Mouse (Mus musculus) midbrain, embryonic 15.5 days (tissue): ENCODE data around the gene Kynu. TPM values are rescaled to one million over a fixed set of nuclear protein-coding genes. Genes with fewer than 3 reads are reported as not detected.

ENCODE experiments used
- polyA plus RNA-seq: library from polyadenylated mRNA; unstranded; fragments of >200 nt; fragmentation: Nextera tagmentation; extraction: Ambion mirVana; gene quantifications from 2 replicates; pipeline ENCODE4 v1.2.1, GENCODE M21; 2015

Kynu gene
- polyA plus RNA-seq, 1 experiment from 2014 or later = 0.17 TPM

Other genes starting within 250 kb of the Kynu start
- gene Arhgap15, start 193.5 kb downstream of the Kynu start, polyA plus RNA-seq = 0.79 TPM in 2 replicates